Mouse (Mus musculus) neural tube, embryonic 10.5 days (tissue): ENCODE measurements around the gene Nova1.

ENCODE experiments used
- DNase-seq: peaks from one replicate; pipeline ENCODE4 v3.0.0-alpha.2; 2017; ENCODE audit warnings: low spot score; ENCODE audit errors: extremely low spot score

Gene Nova1

DNA sequence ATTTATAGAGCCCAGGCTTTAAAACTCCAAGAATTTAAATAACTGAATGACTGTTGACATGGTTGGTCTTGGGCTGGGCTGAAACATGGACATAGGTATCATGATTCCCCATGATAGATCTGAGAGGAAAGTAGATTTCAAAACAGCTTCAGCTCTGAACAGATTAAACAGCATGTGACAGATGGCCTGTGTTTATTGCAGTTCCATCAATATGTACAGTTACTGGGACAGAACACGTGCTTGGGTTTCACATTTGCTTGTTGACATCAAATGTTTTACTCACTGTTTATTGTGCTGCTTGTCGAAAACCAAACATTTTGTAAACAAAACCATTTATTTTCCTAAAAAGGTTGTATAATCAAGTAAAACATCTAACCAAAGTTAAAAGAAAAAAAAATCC is 142.4 kb downstream of the Nova1 start:
- no peak for DNase-seq

DNA sequence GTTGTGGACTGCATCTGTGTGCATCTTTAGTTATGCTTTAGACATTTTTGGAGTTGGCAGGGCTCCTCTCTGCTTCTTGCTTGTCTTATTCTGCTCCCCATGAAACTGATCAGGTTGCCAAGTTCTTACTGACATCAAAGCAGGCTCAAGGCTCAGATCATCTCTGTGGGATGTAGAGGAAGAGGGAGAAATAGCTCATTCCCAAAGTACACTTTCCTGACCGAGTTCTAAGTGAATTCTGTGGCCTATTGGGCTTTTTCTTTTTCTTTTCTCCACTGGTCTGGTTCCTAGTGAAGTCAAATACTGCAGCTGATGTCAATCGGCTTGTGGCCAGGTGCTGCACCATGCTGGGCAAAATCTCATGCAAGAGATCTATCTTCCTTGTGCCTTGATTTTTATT is 152.0 kb downstream of the Nova1 start:
- DNase-seq: no peak

- DNase-seq: no peak
These were observed 172.6 kb downstream of the Nova1 start for GRCm38 (mm10) chr12:46646139-46646611.

GRCm38 (mm10) chr12:46645365-46645962 is 173.3 kb downstream of the Nova1 start:
- DNase-seq: no peak
